Mouse (Mus musculus) kidney, adult 11 months (tissue): Measurements from ENCODE around the gene Rps6ka5.

Experiments
- DNase-seq: peaks from one replicate; pipeline ENCODE4 v3.0.0; 2022

The Rps6ka5 gene

DNA sequence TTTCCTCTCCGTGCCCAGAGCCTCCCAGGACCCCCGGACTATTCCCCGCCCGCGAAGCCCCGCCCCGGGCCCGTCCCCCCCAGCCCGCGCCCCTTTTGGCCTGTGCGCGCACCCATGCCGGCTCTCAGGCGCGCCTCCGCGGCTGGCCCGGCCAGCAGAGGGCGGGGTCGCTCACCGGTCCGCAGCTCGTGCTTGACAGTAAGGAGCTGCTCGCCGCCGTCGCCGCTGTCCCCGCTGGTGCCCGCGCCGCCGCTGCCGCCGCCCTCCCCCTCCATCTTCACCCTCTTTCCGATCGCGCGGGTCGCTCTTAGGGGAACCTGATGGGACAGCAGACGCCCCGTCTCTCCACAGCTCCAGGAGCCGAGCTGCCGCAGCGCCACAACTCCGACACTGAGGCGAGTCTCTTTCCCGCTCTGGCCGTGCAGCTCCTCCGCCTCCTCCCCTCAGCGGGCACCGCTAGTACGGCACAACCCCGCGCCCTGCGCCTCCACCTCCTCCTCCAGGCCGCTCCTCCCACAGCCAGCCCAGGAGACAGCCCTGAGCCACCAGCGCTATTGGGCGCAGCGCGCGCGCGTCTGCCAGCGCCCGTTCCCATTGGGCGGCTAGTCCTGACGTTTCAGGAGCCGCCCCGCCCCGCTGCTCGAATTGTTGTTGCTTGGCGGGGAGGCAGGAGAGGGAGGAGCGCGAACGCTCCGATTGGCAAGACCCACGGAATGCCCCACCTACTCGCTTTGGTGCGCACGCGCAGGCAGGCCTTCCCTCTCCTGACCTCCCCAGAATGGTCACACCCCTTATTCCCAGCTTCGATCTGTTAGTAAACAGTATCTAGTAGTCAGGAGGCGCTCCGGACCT lies 2.0 kb downstream of the Rps6ka5 start:
- DNase-seq = peak; percentile 100

DNA sequence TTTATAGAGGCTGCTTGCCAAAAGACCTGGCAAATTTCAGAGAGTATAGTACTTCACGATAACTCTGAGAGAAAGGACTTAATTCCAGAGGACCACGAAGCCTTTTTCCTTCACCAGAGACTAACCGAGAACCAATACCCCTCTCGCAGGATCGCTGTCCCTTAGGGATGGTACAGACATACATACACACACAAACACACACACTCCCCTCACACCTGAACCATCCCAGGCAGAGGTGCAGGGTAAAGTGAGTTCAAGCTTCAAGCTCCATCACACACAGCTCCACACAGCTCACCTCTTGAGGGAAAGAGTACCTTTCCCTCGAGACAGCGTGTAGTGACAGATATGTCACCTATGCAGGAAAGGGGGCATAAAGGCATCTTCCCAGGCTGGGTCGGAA lies 2.6 kb downstream of the Rps6ka5 start:
- DNase-seq = no peak

DNA sequence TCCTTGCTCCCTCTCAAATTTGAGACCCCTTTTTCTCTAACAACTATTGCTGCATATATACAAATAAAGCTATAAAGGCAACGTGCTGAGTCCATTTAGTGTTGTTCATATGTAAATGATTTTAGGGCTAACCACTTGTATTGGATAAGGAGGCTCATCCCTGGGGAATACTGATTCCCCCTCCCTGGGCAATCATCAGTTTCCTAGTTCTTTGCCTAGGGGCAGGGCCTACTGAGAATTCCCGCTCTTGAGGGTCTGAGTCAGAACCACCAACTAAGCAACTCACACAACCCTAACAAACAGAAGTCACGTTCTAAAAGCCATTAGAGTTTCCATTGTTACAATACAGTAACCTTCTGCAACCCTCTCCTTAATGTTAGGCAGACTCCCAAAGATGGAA lies 6.0 kb downstream of the Rps6ka5 start:
- no peak for DNase-seq

DNA sequence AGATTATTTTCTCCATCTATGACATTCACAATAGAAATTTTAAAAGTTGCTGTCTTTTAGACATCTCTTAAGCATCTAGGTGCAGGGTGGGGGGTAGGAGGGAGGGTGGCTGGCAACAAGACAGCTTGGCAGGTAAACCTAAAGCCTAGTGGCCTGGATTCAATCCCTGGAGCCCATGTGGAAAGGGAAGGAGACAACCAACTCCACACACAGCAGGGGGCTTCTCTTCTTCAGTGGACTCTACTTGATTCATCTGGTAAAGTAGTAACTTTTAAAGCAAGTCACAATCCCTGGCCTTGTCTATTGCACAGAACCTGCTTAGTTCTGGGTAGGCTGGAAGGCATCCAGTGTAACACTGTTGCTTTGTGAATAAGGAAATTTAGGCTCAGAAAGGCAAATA lies 9.3 kb downstream of the Rps6ka5 start:
- DNase-seq = no peak

DNA sequence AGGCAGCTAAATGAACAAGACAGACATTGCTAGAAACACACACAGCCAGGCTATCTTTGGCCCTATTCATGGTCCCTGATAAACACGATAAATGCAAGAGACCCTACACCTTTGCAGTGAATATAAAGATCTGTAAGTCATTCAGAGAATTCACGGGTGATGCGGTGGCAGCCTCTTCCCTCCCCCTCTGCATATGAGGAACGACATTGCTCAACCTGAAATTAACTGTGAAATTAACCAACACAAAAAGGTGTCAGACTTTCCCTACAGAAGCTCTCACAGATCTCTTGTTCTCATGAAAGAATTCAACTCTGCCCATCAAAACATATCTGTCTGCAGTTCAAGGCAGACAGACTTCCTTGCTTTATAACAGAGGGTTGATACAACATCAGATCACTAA lies 9.8 kb downstream of the Rps6ka5 start:
- DNase-seq = no peak

DNA sequence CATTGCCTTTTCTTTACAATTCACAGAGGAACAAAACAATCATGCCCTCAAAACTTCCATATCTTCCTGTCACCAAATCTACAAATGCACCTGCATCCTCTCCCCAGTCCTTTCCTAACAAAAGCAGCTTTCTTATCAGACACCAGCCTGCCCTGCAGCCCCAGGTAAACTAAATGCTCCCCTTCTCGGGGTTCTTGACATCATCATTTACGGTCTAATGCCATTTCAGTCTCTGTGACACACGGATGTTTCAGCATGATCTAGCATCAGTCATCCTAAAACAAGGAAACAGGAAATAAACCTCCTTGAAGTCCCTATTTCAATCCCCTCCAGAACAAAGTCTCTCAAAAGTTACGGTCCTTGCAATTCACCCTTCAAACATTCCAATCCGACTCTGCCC lies 15.0 kb downstream of the Rps6ka5 start:
- no peak for DNase-seq

DNA sequence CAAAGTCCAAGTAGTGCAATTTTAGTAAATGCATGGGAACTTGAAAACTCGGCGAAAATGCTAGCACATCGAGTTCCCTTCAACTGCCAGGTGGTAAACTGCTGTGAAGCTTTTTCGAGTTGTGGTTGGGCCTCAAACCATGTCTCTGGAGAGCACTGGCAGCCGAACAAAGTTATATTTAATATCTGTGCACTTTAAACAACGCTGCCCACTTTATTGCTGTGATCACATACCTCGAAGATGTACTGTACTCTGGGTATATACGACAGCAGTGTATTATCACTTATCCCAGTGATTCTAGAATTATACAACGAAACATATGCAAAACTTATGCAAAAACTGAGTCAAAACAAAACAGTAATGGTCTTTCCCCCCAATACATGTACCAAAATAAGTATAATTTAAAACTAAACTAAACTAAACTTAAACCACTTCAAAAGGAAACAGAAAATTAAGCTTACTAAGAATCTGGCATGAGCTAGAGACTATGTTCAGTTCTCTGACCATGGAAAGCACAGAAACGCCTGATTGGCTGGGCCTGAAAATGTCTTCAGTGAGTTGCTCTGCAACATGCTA lies 15.6 kb downstream of the Rps6ka5 start:
- no peak for DNase-seq

DNA sequence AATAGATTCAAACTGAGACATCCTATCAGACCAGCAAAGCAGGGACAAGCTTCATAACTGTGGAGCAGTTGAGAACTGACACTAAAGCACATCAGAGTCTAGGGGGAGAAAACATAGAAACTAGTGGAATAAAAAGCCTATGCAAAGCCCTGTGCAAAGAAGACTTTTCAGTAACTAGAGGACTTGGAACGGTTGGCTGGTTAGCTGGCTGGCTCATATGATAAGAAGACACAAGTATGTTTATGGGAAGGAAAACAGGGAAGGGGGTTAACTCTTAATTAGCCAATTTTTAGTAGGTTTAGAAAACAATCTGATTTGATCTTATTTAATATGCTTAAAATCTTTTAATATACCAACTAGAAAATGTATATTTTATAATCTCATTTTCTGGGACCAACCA lies 16.4 kb downstream of the Rps6ka5 start:
- no peak for DNase-seq

DNA sequence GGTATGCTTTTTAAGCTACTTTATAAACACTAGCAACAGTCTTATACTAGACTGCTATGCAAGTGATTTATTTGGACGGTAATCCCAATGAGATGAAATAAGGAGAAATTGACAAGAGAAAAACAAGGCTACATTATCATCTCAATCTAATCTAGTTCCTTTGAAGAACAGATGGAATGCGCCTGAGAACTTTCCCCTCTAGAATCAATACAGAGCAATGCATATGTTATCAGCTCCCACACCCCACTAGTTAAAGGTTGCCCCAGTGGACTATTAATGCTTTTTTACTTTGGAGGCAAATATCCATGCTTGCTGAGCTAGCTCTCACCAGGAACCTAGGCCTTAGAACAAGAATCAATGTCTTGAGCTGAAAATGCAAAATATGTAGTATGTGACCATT lies 19.5 kb downstream of the Rps6ka5 start:
- no peak for DNase-seq

DNA sequence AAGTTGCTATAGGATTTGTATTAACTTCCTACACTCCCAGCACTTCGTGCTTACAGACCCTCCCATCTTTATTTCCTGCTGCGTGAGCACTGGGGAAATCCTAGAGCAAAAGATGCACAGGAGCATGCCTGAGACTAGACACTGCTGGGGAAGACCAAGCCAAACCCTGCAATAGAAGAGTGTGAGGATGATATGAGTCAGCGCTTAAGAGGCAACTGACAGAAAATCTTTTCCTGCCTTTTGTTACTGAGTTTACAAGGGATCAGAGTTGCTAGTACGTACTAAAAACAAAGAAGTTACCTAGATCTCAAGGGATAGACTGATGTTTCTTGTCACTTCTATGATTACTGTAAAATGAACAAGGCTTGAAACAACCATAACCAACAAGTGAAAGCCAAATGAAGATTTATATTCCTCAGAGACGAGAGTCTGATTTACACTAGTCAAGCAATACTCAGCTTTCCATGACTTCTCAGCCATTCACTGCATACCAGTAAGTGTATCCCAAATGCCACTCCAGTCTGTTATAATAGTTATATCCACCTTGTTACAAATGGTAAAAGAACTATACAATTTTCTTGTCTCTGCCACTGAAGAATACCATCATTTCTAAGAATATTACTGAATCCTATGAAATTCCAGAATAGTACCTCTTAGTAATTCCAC lies 21.6 kb downstream of the Rps6ka5 start:
- no peak for DNase-seq

DNA sequence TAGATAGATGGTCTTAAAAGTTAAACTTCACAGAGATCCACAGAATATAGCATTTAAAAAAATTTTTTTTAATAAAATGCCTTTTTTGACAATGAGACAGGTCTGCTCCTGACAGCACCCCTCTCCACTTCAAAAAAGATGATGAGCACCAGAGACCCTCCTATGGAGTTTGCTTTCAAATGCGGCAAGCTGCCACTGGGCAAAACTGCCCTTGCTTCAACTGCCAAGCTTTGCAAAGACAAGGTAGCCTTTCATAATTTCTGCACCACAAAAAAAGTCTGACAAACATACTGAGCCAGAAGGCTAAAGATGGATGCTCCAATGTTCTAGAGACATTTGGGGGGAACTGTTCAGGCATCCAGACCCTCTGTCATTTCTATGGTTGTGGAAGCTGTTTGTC lies 28.8 kb downstream of the Rps6ka5 start:
- DNase-seq = no peak

DNA sequence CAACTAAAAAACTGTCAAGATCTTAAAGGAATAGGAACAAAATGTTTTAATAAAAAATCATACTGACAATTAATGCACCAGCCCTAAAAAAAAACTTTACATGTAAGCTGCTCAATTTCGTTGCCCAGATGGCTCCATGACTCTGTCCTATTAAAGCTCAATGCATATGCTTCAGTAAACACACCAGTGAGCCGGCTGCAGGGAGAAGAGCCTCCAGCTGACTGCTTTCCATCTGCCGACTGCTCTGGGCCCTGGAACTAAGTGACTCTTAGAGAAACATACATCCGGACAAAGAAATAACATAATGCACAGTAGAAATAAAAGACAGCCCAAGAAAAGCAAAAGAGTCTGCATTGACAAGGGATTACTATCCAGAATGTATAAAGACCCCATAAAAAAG lies 30.2 kb downstream of the Rps6ka5 start:
- no peak for DNase-seq

DNA sequence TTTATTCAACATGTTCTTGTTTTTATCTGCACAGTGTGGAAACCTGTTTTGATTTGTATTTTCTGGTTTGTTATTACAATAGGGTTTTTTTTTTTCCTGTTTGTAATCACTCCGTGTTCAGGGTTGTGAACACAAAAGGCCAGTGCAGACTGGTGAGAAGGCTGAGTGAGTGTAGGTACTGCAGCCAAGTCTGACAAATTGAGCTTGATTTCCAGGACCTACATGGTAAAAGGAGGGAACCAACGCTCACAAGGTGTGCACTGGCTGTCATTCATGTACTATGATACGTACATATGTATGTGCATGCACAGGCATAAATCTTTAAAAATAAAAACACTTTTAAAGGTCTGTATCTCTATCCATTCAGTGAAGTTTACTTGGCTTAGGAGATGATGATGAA lies 31.5 kb downstream of the Rps6ka5 start:
- no peak for DNase-seq

DNA sequence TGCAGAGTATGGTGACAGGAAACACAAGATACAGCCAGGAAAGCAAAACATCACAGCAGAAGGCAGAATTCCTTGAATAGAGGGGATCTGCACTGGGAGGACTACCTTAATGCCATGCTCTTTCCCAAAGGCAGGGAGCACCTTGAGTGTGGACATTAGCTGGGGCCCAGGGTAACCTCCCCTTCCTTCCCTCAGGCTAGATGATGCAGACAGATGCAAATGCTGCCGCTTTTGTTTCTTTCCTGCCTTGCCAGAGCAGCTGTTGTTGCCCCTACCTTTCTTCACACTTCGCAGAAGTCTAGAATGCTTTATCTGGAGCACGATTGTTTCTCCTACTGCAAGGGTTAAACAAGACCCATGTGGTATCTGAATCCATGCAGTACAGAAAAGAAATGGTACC lies 34.6 kb downstream of the Rps6ka5 start:
- DNase-seq = no peak

DNA sequence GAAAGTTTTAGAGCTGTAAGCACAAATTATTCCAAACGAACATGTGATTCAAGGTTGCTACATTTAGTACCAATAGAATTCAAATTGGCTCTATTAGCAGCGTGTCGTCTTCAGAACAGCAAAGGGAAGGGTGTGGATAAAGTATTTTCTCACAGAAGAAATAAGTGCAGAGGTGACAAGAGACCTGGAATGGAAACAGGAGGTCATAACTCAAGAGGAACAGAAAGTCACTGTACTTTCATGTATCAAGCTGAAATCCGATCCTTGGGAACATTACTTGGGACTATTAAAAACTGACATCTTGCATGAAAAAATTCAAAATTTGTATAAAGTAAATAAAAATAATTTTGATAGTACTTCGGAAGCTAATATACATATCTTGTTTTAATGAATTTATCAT lies 36.3 kb downstream of the Rps6ka5 start:
- no peak for DNase-seq

DNA sequence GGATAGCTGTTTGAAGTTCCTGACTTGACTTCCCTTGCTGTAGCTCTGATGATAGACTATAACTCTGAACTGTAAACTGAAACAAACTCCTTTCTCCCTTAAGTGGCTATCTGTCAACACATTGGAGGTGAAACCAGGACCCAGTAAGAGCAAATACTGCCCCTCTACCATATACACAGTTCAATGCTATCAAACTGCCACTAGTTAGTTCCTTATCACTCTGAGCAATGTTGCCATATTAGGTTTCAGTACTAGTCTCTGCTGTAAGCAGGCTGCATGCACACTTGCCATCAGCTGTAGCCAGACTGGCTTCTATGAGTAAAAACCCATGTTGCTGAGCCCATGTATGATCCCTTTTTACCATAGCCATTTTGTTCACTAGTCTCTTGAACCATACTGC lies 38.6 kb downstream of the Rps6ka5 start:
- DNase-seq = no peak

DNA sequence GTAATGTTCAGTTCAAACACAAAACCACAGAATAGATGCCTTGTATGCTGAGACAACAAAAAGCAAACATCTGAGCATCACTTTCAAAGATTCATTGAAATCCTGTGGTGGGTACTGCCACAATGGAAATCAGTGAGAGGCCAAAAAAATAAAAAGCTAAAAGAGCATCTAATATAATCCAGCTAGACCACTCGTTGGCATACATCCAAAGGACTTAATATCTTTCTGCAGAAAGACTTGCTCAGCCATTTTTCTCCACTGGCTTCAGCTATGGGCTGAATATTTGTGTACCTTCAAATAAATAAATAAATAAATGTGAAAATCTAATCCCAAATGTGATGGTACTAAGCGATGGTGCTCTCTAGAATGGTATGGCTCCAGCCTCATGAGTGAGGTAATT lies 39.8 kb downstream of the Rps6ka5 start:
- no peak for DNase-seq

DNA sequence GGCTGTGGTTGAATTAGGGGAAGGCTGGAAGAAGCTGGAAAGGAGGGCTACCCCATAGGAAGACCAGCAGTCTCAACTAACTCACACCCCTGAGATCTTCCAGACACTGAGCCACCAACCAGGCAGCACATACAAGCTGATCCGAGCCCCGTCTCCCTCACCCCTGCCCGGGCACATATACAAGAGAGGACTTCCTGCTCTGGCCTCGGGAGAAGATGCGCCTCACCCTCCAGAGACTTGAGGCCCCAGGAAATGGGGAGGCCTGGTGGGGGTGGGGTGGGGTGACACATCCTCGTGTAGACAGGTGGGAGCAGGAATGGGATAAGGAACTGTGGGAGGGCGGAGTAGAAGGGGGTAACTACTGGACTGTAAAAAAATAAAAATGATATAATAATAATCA lies 45.0 kb downstream of the Rps6ka5 start:
- no peak for DNase-seq

DNA sequence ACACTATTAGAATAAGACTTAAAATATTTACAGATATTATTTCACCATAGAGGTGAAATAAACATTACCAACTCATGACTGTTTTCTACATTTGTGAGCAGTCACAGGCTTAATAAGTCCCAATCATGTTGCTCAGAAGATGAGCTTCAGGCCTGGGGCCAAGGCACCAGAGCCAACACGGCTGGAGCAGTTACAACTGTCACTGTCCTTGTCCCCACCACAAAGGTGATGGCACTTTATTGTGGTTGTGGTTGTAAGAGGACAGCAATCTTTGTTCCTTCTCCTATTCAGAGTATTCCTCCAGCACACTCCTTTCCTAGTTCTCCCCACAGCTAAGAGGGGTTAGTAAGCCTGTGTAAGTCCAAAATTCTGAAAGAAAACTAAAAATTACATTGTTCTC lies 45.5 kb downstream of the Rps6ka5 start:
- no peak for DNase-seq

DNA sequence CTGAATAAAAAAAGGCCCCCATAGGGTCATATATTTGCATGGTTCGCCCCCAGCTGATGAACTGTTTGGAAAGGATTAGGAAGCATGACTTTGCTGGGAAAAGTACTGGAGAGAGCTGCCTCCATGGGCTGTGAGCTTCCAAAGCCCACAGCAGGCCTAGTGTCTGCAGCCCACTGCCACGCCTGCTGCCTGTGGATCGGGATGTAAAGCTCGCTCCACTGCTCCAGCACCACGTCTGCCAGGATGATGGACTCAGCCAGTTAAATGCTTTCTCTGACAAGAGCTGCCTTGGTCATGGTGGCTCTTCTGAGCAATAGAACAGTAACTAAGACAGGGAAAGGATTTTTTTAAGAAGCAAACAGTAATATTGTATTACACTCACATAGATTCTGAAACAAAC lies 46.1 kb downstream of the Rps6ka5 start:
- DNase-seq = no peak

DNA sequence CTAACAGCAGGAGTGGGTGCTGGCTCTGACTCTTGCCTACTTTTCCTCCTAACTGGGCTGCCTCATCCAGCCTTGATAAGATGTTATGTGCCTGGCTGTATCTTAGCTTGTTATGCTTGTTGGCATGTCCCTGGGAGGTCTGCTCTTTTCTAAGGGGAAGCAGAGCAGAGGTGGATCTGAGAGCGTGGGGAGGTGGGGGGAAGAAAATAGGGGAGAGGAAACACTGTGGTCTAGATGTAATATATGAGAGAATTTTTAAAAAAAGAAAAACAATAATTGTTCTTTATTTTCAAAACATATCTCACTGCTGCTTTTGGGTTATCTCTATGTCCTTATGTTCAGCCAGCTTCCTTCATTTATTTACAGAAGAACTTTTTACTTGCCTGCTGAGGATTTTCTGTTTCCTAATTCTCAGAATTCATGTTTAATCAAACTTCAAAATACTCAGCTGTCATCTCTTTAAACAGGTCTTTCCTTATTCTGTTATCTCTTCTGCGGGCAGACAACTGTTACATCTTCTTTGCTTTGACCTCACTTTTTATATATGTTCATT lies 56.1 kb downstream of the Rps6ka5 start:
- DNase-seq = no peak

DNA sequence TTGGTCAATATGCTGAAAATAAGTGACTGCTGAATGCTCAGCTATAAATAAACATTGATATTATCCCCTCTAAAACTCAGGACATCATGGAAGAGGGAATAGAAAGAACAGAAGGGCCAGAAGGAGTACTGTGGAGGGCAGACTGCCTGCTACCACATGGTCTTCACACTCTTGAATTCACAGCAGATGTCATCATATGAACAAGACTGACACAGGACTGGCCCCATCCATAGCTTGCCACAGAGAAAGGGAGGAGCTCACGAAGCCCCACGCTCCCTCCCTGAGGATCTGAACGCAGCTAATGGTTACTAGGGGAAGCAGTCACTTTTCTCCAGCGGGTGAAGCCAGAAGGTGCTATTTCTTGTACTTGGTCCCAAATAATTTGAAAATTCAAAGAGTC lies 61.5 kb downstream of the Rps6ka5 start:
- no peak for DNase-seq

DNA sequence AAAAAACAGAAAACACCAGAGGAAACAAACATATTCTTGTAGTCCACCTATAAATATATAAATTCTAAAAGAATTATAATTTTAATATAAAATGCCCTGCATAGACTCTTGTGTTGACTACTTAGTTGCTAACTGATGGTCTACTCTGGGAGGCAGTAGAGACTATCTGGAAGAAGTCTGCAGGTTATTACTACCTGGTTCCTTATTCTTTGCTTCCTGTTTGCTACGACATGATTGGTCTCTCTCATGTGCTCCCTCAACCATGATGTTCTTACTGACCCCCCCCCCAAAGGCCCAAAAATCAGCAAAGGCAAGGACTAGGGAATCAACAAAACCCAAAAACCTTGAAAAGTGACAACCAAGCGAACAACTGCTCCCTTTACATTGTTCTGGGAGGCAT lies 66.7 kb downstream of the Rps6ka5 start:
- DNase-seq = no peak

DNA sequence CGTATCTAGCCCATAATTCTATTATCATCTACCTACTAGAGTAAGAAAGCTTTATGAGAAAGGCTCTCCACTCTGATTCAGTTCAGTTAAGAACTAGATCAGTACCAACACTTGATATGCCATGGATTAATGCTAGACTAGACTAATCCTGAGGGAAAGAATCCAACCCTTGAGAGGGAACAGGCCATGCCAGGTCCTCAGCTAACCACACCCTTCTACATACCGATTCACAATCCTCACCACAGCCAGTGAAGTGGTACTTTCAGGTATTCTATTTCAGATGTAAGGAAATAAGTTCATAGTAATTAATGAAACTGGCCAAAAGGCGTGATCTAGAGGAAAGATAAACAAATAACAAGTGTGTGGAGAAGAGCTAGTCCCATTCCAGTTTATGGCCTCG lies 70.8 kb downstream of the Rps6ka5 start:
- DNase-seq = no peak
